Mouse (Mus musculus) neural tube, embryonic 12.5 days (tissue): ENCODE results near the gene Uso1. TPM values are rescaled to one million over a fixed set of nuclear protein-coding genes. Genes with fewer than 3 reads are reported as not detected.
A peak's percentile ranks its signal among the peaks of the same experiment; 100 is the strongest.
"Not testable (repeated sequence)": the region's sequence is repeated elsewhere in the genome, so short reads cannot be mapped to it uniquely, and the experiment has no call there.

Experiments used
- ATAC-seq: fragments of 200-750 bp; cut with Nextera tagmentation; 2 replicates; pipeline ENCODE4 v1.8.0; 2017; ENCODE audit warnings: low read depth, mild to moderate bottlenecking, moderate TSS enrichment, moderate library complexity; ENCODE audit not compliant: low FRiP score
- H3K27ac ChIP-seq: fragments of 300-500 bp; sonication (generic); 2 replicates; pipeline ENCODE4 v1.5.1; 2016
- H3K27me3 ChIP-seq: fragments of 300-500 bp; sonication (generic); replicated peaks from 2 replicates; pipeline ENCODE4 v1.6.1; 2016; ENCODE audit warnings: mild to moderate bottlenecking
- H3K36me3 ChIP-seq: fragments of 300-500 bp; sonication (generic); 2 replicates; pipeline ENCODE4 v1.6.1; 2016; ENCODE audit warnings: mild to moderate bottlenecking
- H3K4me1 ChIP-seq: fragments of 300-500 bp; sonication (generic); 2 replicates; pipeline ENCODE4 v1.6.1; 2016
- H3K4me2 ChIP-seq: fragments of 300-500 bp; sonication (generic); replicated peaks from 2 replicates; pipeline ENCODE4 v1.6.1; 2016; ENCODE audit warnings: mild to moderate bottlenecking
- H3K4me3 ChIP-seq: fragments of 300-500 bp; sonication (generic); 2 replicates; pipeline ENCODE4 v1.5.1; 2016
- H3K9ac ChIP-seq: fragments of 300-500 bp; sonication (generic); 2 replicates; pipeline ENCODE4 v1.6.1; 2016; ENCODE audit warnings: mild to moderate bottlenecking
- H3K9me3 ChIP-seq: fragments of 300-500 bp; sonication (generic); 2 replicates; pipeline ENCODE4 v1.6.1; 2016; ENCODE audit warnings: mild to moderate bottlenecking
- WGBS: fragments of 180-500 bp; shearing (Covaris S2); methylation state at CpG from one replicate; pipeline ENCODE4 v1.1.7; 2016; 5-methylcytosine and 5-hydroxymethylcytosine counted together
- polyA plus RNA-seq: library from polyadenylated mRNA; unstranded; fragments of >200 nt; fragmentation: Nextera tagmentation; extraction: Ambion mirVana; gene quantifications from 2 replicates; pipeline ENCODE4 v1.2.1, GENCODE M21; 2016

Uso1 gene
- polyA plus RNA-seq, 1 experiment from 2014 or later: 53.1 TPM

DNA sequence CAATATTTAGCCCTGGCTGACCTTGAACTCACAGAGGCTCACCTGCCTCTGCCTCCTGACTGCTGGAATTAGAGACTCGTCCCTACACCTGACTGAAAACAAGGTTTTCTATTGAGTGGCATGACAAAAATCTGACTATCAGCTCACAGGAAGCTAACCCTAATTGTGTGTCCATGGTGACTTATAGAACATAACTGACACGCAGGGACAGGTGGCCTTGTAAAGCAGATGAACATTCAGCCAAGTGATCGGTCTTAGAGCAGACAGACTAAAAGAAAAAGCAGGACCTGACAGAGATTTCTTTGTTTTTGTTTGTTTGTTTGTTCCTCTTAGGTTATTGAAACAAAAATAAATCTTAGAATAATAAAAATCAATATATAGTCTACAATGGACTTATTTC lies 10.5 kb downstream of the Uso1 start:
- Histone ChIP-seq H3K4me2 (no peak overlapping the region), H3K4me3 (no peak overlapping the region)
- WGBS: 92% methylated on average over 3 of the region's 3 CpGs

DNA sequence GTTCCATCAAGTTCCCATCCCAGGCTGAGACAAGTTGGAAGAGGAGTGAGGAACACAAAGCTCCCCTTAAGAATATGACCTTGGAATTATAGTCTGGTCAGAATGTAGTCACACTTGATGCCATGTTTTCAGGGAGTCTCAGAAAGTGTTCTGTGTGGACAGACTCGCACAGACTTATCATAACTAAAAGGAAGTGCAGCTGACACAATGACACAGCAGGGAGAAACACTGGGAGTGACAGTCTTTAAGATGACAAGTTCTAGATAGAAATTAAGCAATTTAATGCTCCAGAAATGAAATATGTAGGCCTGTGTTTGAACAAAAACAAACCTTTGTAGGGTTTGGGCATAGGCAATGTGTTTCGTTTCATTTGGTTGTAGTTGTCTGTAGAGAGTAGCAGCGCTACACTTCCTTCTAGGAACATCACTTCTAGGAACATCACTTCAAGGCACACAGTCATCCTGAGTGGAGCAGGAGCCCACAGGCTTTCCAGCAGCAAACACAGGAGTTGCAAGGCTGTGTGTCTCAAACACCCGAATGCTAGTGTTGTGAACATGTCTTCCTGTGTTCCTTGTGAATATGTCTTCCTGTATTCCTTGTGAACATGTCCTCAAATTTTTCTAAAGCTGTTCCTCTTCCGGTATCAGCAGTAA lies 11.7 kb downstream of the Uso1 start:
- H3K4me3 ChIP-seq: no peak overlapping the region
- no peak overlapping the region for H3K9ac ChIP-seq
- no peak overlapping the region for H3K4me2 ChIP-seq
- H3K9me3 ChIP-seq: no peaks in the 10 kb centered on the region
- H3K4me1 ChIP-seq: no peaks in the 10 kb centered on the region
- ATAC-seq: no peak
- H3K27me3 ChIP-seq: no peaks in the 10 kb centered on the region
- H3K36me3 ChIP-seq: peaks cover 15% of the 10 kb centered on the region
- WGBS: 93% methylated on average over 5 of the region's 5 CpGs
- H3K27ac ChIP-seq: no peak overlapping the region

More for the DNA sequence above, 10.5 kb downstream of the Uso1 start:
- Histone ChIP-seq H3K9me3 (no peaks in the 10 kb centered on the region), H3K27me3 (no peaks in the 10 kb centered on the region), H3K36me3 (peaks cover 11% of the 10 kb centered on the region), H3K9ac (no peak overlapping the region), H3K27ac (no peak overlapping the region), H3K4me1 (no peaks in the 10 kb centered on the region)
- no peak for ATAC-seq

DNA sequence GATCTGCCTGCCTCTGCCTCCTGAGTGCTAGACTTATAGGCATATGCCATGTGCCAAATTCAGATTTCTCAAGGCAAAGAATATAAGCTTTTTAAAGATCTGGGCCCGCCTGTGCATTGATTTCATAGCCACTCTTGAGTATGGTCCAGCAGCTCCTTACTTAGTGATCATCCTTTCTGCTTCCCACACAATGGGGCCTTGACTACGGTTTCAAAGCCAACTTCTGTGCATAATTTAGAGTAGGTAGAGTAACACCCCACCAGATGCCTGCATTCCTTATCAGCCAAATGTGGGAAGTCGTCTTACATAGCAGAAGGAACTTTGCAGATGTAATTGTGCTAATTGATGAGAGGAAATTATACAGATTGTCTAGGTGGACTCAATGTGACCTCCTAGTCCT lies 17.1 kb downstream of the Uso1 start:
- Histone ChIP-seq H3K36me3 (peaks cover 33% of the 10 kb centered on the region), H3K4me2 (no peak overlapping the region), H3K9ac (no peak overlapping the region), H3K27me3 (no peaks in the 10 kb centered on the region), H3K9me3 (no peaks in the 10 kb centered on the region), H3K4me3 (no peak overlapping the region), H3K4me1 (no peaks in the 10 kb centered on the region), H3K27ac (no peak overlapping the region)
- 89% methylated on average over 3 of the region's 3 CpGs for WGBS
- no peak for ATAC-seq

DNA sequence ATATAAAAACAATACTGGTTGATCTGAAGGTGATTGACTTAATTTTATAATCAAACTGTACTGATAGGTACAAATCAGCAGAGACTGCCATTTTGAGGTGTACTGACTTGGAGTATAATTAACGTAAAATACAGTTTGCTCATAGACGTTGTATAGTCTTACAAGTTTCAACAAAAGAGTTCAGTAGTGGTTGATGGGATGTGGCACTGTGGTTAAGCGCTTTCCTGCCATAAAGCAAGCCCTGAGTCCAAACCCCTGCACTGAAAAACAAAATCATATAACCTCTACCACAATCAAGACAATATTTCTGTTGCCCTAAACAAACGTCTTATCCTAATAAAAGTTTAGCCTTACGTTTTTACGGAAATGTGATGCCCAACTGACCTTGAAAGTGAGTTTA lies 28.2 kb downstream of the Uso1 start:
- Histone ChIP-seq H3K4me1 (no peaks in the 10 kb centered on the region), H3K36me3 (peaks cover 16% of the 10 kb centered on the region), H3K4me2 (no peak overlapping the region), H3K4me3 (no peak overlapping the region), H3K27me3 (no peaks in the 10 kb centered on the region), H3K9ac (no peak overlapping the region), H3K27ac (no peak overlapping the region), H3K9me3 (no peaks in the 10 kb centered on the region)
- 92% methylated on average over 6 of the region's 6 CpGs for WGBS
- no peak for ATAC-seq

DNA sequence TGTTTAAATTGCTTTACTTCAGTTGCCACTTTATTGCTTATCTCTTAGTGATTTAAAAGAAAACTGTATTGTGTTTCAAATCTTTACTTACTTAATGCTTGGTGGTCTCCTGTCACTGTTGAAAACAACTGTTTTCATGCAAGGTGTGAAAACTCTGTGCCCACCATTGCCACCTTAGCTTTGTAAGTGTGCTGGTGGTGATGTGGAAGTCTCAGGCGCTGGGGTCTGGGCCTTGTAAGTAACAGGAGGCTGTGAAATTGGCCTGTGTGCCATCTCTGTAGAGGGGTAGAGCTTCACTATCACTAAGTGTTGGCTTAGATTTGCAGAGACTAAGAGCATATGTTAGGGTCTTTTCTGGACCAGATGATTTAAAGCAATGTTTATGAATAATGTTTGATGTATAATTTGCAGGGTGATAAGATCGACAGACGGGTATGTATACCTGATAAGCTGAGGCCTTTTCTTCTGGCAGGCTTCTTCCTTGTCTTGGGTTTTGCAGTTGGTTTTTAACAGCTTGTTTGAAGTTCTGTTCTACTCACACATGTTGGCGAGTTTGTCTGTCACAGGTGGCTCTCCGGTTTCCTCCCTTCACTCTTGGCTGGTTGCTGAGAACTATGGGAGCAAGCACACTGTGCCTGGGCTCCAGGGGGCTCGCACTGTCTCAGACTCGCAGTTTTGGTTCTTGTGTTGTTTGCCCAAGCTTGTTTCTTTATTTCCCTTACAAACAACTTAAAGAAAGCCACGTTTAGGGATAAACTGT lies 45.5 kb downstream of the Uso1 start:
- no peak for ATAC-seq

DNA sequence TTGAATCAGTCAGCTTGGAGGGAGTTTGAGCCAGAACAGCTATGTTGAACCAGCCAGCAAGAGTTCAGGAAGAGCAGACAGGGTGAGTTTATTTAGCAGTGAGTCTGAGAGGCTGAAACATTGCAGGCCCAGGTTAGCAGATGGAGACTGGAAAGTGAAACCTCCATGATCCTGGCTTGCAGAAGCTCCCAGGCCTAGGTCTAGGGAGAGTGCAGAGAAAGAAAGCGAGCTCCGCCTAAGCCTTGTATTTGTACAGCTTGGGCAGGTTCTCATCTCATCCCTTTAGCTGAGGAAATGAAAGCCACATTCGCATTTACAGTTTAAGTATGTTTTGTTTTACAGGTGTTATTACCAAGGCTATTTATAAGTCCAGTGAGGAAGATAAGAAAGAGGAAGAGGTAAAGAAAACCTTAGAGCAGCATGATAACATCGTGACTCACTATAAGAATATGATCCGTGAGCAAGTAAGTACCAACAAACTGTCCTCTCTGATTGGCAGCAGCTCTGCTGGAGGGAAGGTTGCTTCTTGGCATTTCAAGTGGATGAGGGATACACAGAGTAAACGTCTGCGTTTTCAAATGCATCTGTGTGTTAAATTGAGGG lies 51.2 kb downstream of the Uso1 start:
- Histone ChIP-seq H3K4me2 (no peak overlapping the region), H3K9me3 (no peaks in the 10 kb centered on the region), H3K4me1 (no peaks in the 10 kb centered on the region), H3K9ac (no peak overlapping the region), H3K4me3 (no peak overlapping the region), H3K27me3 (no peaks in the 10 kb centered on the region), H3K27ac (no peak overlapping the region), H3K36me3 (peaks cover 48% of the 10 kb centered on the region)
- 97% methylated on average over 7 of the region's 7 CpGs for WGBS
- no peak for ATAC-seq

More for the DNA sequence above, 45.5 kb downstream of the Uso1 start:
- Histone ChIP-seq H3K9ac (no peak overlapping the region), H3K4me3 (no peak overlapping the region), H3K27ac (no peak overlapping the region), H3K4me1 (no peaks in the 10 kb centered on the region), H3K36me3 (peaks cover 48% of the 10 kb centered on the region), H3K4me2 (no peak overlapping the region), H3K27me3 (no peaks in the 10 kb centered on the region), H3K9me3 (no peaks in the 10 kb centered on the region)
- 89% methylated on average over 8 of the region's 8 CpGs for WGBS

DNA sequence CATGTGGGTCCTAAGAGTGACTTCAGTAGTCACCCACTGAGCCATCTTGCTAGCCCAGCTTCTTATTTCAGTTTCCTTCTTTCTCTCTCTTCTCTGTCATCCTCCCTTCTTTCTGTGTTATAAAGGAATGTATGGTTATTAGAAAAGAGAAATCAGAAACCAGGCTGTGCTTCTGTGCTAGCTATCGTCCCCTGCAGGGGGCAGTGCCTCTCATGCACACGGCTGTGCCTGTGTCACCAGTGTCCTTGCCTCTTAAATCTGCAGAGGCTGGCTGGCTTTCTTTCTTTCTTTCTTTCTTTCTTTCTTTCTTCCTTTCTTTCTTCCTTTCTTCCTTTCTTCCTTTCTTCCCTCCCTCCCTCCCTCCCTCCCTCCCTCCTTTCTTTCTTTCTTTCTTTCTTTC lies 58.0 kb downstream of the Uso1 start:
- ATAC-seq, H3K9ac ChIP-seq, H3K4me3 ChIP-seq, H3K27me3 ChIP-seq, H3K27ac ChIP-seq, H3K9me3 ChIP-seq, H3K4me2 ChIP-seq, H3K4me1 ChIP-seq: not testable (repeated sequence)
- 60% methylated on average over 2 of the region's 2 CpGs for WGBS
- H3K36me3 ChIP-seq: peaks cover 59% of the 10 kb centered on the region

DNA sequence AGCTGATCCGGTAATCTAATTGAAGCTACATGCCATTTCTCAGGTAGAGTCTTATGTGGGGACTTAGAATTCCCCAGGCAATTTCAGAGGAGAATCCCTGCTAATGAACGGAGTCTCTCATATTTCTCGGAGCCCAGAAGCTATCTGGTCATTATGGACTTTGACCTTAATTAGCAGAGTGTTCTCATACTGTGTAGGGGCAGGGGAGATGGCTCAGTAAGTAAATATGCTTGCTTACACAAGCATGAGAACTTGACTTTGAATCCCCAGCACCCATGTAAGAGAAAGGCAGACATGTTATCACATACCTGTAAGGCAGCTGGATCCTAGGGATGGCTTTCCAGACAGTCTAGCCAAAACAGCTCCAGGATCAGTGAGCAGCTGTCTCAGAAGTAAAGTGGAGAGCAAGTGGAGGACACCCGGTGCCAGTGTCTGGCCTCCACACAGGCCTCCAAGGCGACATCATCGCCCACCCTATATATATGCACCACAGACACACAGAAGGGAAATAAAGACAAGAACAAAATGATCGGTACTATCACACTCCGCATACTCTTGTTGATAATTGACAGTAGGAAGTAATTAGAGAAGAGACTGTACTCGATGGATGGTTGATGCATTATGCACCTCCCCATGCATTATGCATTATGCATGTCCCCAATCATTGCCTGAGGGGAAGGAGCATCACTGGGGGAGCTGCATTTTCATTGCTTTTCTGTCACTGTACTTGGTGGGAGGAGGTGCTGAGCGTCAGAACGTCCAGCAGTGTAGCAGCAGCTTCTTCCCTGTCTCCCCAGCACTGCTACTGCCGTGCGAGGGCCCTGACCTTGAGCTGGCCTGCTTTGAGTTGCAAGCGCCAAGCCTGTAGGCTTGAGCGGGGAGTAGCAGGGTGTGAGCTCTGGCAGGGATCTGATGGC lies 59.4 kb downstream of the Uso1 start:
- H3K27me3 ChIP-seq: no peaks in the 10 kb centered on the region
- no peak overlapping the region for H3K9ac ChIP-seq
- peak; percentile 56 for ATAC-seq
- WGBS: 76% methylated on average over 15 of the region's 15 CpGs
- no peaks in the 10 kb centered on the region for H3K4me1 ChIP-seq
- peaks cover 70% of the 10 kb centered on the region for H3K36me3 ChIP-seq
- H3K4me2 ChIP-seq: 0 out of 2 replicates have a peak overlapping the region, but pooled peaks have one; percentile 12
- no peaks in the 10 kb centered on the region for H3K9me3 ChIP-seq
- no peak overlapping the region for H3K27ac ChIP-seq
- no peak overlapping the region for H3K4me3 ChIP-seq

DNA sequence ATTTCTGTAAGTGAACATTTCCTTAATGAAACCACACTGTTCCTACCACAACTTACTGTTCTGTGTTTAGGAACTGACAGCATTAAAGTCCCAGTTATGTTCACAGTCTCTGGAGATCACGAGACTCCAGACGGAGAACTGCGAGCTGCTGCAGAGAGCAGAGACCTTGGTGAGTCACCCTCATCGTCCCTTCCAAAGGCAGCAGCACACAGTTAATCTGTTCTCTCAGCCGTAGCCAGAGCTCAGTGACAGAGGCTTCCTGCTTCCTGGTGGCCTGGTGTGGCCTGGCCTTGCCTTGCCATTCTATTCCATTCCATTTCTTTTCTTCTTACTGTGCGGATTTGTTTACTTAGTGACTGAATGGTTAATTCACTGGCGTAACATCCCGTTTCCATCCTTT lies 60.5 kb downstream of the Uso1 start:
- no peaks in the 10 kb centered on the region for H3K4me1 ChIP-seq
- H3K36me3 ChIP-seq: peaks cover 69% of the 10 kb centered on the region
- 85% methylated on average over 8 of the region's 8 CpGs for WGBS
- no peak overlapping the region for H3K27ac ChIP-seq
- no peak overlapping the region for H3K9ac ChIP-seq
- no peak overlapping the region for H3K4me3 ChIP-seq
- no peaks in the 10 kb centered on the region for H3K9me3 ChIP-seq
- no peak for ATAC-seq
- no peak overlapping the region for H3K4me2 ChIP-seq
- no peaks in the 10 kb centered on the region for H3K27me3 ChIP-seq

DNA sequence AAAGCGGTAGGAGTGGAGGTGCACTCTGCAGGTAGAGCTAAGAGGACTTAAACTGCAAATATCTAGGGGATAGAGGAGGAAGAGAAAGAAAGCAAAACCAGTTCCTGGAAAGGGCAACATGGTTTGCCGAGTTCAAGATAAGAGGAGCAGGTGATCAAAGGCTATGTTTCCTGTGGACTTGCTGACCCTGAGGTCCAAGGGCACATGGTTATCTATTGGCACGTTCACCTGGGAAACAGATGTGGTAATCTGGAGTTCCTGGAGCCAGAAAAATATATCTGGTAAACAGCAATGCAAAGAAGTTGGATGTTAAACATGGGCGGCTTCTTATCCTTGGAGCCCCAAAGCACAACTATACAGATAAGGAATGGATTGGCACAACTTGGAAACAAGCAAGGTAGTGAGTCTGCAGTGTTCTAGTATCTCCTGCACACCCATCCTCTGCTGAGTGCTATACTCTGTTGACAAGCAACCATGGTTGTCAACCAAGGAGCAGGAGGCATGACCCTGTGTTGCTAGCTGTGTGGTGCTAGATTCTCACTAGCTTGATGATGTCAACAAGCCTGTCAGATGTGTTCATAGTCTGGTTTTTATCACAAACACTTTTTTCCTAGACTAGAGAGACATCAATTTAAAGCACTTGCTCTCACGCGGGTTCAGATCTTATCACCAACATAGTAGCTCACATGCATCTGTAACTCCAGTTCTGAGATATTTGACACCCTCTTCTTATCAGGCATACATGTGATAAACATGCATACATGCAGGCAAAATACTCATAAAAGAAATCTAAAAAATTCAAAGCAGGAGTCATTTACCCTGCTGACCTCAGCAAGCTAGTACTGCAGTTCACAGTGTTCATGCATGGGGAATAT lies 66.7 kb downstream of the Uso1 start:
- no peak for ATAC-seq
- no peaks in the 10 kb centered on the region for H3K4me1 ChIP-seq
- no peak overlapping the region for H3K4me3 ChIP-seq
- 93% methylated on average over 6 of the region's 6 CpGs for WGBS
- H3K36me3 ChIP-seq: peaks cover 52% of the 10 kb centered on the region
- no peak overlapping the region for H3K4me2 ChIP-seq
- no peak overlapping the region for H3K9ac ChIP-seq
- no peaks in the 10 kb centered on the region for H3K9me3 ChIP-seq
- H3K27ac ChIP-seq: no peak overlapping the region
- no peaks in the 10 kb centered on the region for H3K27me3 ChIP-seq

DNA sequence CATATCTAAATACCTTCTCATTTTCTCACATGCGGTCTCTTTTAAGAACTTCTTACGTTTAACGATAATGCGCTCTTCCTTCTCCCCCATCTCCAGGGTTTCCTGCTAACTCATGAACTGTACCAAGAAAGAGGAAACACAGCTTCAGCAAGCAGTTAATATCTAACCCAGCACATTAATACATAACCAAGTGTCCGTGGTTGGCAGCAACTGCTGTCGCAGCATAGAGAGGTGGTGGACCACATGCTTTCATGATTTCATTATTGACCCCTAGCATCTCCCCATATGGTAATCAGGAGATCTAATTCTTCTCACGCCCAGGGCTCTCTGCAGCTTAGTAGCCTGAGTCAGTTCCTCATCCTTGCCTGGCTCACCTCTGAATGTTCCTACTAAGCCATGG lies 67.4 kb downstream of the Uso1 start:
- Histone ChIP-seq H3K4me2 (no peak overlapping the region), H3K27me3 (no peaks in the 10 kb centered on the region), H3K27ac (no peak overlapping the region), H3K36me3 (peaks cover 48% of the 10 kb centered on the region), H3K9me3 (no peaks in the 10 kb centered on the region), H3K4me1 (no peaks in the 10 kb centered on the region), H3K4me3 (no peak overlapping the region), H3K9ac (no peak overlapping the region)
- no peak for ATAC-seq
- WGBS: 89% methylated on average over 7 of the region's 7 CpGs
